Mouse (Mus musculus) lung, embryonic 14.5 days (tissue): Measurements from ENCODE around the gene Nup214. TPM values are rescaled to one million over a fixed set of nuclear protein-coding genes. Genes with fewer than 3 reads are reported as not detected.
"Not testable (repeated sequence)": the region's sequence is repeated elsewhere in the genome, so short reads cannot be mapped to it uniquely, and the experiment has no call there.

ENCODE experiments used
- ATAC-seq: fragments of 200-750 bp; cut with Nextera tagmentation; 2 replicates; pipeline ENCODE4 v1.8.0; 2017; ENCODE audit warnings: mild to moderate bottlenecking, moderate TSS enrichment, moderate library complexity; ENCODE audit not compliant: insufficient read depth
- DNase-seq: peaks from one replicate; pipeline ENCODE4 v3.0.0-alpha.2; 2015
- H3K27ac ChIP-seq: fragments of 300-500 bp; sonication (generic); 2 replicates; pipeline ENCODE4 v1.5.1; 2014; ENCODE audit warnings: low read depth, mild to moderate bottlenecking, moderate library complexity
- H3K27me3 ChIP-seq: fragments of 300-500 bp; sonication (generic); 2 replicates; pipeline ENCODE4 v1.6.1; 2014; ENCODE audit warnings: low read length, control low read depth; ENCODE audit not compliant: insufficient read depth
- H3K36me3 ChIP-seq: fragments of 300-500 bp; sonication (generic); 2 replicates; pipeline ENCODE4 v1.6.1; 2014; ENCODE audit warnings: control low read depth; ENCODE audit not compliant: insufficient read depth
- H3K4me1 ChIP-seq: fragments of 300-500 bp; sonication (generic); 2 replicates; pipeline ENCODE4 v1.6.1; 2014; ENCODE audit warnings: antibody characterized with exemption, control low read depth; ENCODE audit not compliant: insufficient read depth
- H3K4me2 ChIP-seq: fragments of 300-500 bp; sonication (generic); 2 replicates; pipeline ENCODE4 v1.6.1; 2014; ENCODE audit warnings: mild to moderate bottlenecking
- H3K4me3 ChIP-seq: fragments of 300-500 bp; sonication (generic); 2 replicates; pipeline ENCODE4 v1.5.1; 2014; ENCODE audit warnings: low read depth, low read length
- H3K9ac ChIP-seq: fragments of 300-500 bp; sonication (generic); 2 replicates; pipeline ENCODE4 v1.6.1; 2014
- H3K9me3 ChIP-seq: fragments of 300-500 bp; sonication (generic); 2 replicates; pipeline ENCODE4 v1.6.1; 2016; ENCODE audit warnings: low read depth, low read length, control low read depth
- CTCF ChIP-seq: IDR thresholded peaks from 2 replicates; pipeline ENCODE4 v1.5.1; 2016; ENCODE audit warnings: antibody characterized with exemption, low read depth
- WGBS: fragments of 180-500 bp; shearing (Covaris S2); extraction: QIAGEN DNeasy Blood & Tissue Kit; methylation state at CpG from one replicate; pipeline ENCODE4 v1.1.7; 2014; 5-methylcytosine and 5-hydroxymethylcytosine counted together
- polyA plus RNA-seq: library from polyadenylated mRNA; unstranded; fragments of >200 nt; fragmentation: Nextera tagmentation; extraction: Ambion mirVana; gene quantifications from 2 replicates; pipeline ENCODE4 v1.2.1, GENCODE M21; 2014

The Nup214 gene
- polyA plus RNA-seq, 1 experiment from 2014 or later: 82.4 TPM

- H3K4me2 ChIP-seq: no peak overlapping the region
- no peaks in the 10 kb centered on the region for H3K27me3 ChIP-seq
- H3K9ac ChIP-seq: no peak overlapping the region
- TF ChIP-seq CTCF: no peak
- WGBS: 82% methylated on average over 8 of the region's 8 CpGs
- ATAC-seq (no peak), DNase-seq (no peak)
- no peaks in the 10 kb centered on the region for H3K4me1 ChIP-seq
- no peak overlapping the region for H3K4me3 ChIP-seq
- peaks cover 84% of the 10 kb centered on the region for H3K36me3 ChIP-seq
- H3K9me3 ChIP-seq: no peaks in the 10 kb centered on the region
- H3K27ac ChIP-seq: no peak overlapping the region
Observed at GRCm38 (mm10) chr2:32038661-32039081, 64.4 kb downstream of the Nup214 start.

- H3K36me3 ChIP-seq: peaks cover 75% of the 10 kb centered on the region
- not testable (repeated sequence) for H3K9me3 ChIP-seq, H3K4me3 ChIP-seq, ATAC-seq, H3K27ac ChIP-seq, H3K4me2 ChIP-seq, H3K4me1 ChIP-seq, H3K27me3 ChIP-seq, H3K9ac ChIP-seq, DNase-seq
- whole genome bisulfite sequencing: 85% methylated on average over 9 of the region's 9 CpGs
Observed at GRCm38 (mm10) chr2:32040646-32041045, 66.4 kb downstream of the Nup214 start.

GRCm38 (mm10) chr2:32041087-32041486 lies 66.9 kb downstream of the Nup214 start:
- Histone ChIP-seq H3K27me3 (no peaks in the 10 kb centered on the region), H3K27ac (no peak overlapping the region), H3K4me3 (no peak overlapping the region), H3K9me3 (no peaks in the 10 kb centered on the region), H3K36me3 (peaks cover 79% of the 10 kb centered on the region), H3K9ac (no peak overlapping the region), H3K4me2 (no peak overlapping the region), H3K4me1 (no peaks in the 10 kb centered on the region)
- ATAC-seq: no peak
- TF ChIP-seq CTCF: no peak
- no peak for DNase-seq
- 86% methylated on average over 2 of the region's 2 CpGs for WGBS

DNA sequence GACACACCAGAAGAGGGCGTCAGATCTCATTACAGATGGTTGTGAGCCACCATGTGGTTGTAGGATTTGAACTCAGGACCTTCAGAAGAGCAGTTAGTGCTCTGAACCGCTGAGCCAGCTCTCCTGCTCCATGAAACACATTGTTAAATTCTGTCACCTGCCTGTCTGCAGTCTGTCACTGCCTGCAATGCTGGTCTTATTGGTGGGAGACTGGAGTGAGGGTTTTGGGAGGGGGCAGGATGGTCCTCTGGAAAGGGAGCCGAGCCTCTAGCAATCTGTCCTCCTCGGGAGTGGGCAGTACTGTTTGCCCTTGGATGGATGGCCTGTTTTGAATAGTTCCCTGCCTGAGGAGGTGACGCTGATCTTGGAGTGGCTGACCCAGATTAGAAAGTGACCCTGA lies 69.6 kb downstream of the Nup214 start:
- no peak overlapping the region for H3K4me3 ChIP-seq
- DNase-seq (no peak), ATAC-seq (no peak)
- no peak for TF ChIP-seq CTCF
- no peak overlapping the region for H3K9ac ChIP-seq
- H3K27me3 ChIP-seq: no peaks in the 10 kb centered on the region
- H3K9me3 ChIP-seq: no peaks in the 10 kb centered on the region
- H3K27ac ChIP-seq: no peak overlapping the region
- H3K4me2 ChIP-seq: no peak overlapping the region
- 58% methylated on average over 5 of the region's 5 CpGs for WGBS
- H3K4me1 ChIP-seq: no peaks in the 10 kb centered on the region
- peaks cover 80% of the 10 kb centered on the region for H3K36me3 ChIP-seq

- no peak for ATAC-seq
Observed at GRCm38 (mm10) chr2:32045375-32045774, 71.1 kb downstream of the Nup214 start.

GRCm38 (mm10) chr2:32046009-32046408 lies 71.8 kb downstream of the Nup214 start:
- no peak for ATAC-seq
- H3K4me2 ChIP-seq: no peak overlapping the region
- WGBS: 76% methylated on average over 10 of the region's 10 CpGs

More at GRCm38 (mm10) chr2:32045375-32045774, 71.1 kb downstream of the Nup214 start:
- Histone ChIP-seq H3K4me1 (no peaks in the 10 kb centered on the region), H3K9me3 (no peaks in the 10 kb centered on the region), H3K36me3 (peaks cover 77% of the 10 kb centered on the region), H3K27ac (no peak overlapping the region), H3K4me3 (no peak overlapping the region), H3K4me2 (no peak overlapping the region), H3K27me3 (no peaks in the 10 kb centered on the region), H3K9ac (no peak overlapping the region)
- WGBS: 82% methylated on average over 6 of the region's 6 CpGs
- no peak for DNase-seq
- TF ChIP-seq CTCF: no peak

DNA sequence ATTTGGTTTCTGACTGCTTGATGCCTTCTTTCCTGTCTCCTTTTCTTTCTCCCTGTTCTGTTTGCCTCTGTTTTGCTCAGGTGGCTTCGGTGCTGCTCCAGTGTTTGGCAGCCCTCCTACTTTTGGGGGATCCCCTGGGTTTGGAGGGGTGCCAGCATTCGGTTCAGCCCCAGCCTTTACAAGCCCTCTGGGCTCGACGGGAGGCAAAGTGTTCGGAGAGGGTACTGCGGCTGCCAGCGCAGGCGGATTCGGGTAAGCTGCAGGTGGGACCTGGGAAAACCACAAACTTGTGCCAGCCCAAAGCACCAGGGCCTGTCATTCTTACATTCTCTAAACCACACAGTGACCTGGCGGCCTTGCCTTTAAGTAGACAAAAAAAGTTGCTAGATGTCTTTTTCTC lies 73.1 kb downstream of the Nup214 start:
- WGBS: 89% methylated on average over 10 of the region's 10 CpGs
- Histone ChIP-seq H3K27ac (no peak overlapping the region), H3K9me3 (no peaks in the 10 kb centered on the region), H3K9ac (no peak overlapping the region), H3K27me3 (no peaks in the 10 kb centered on the region), H3K4me1 (no peaks in the 10 kb centered on the region), H3K4me2 (no peak overlapping the region), H3K36me3 (peaks cover 77% of the 10 kb centered on the region), H3K4me3 (no peak overlapping the region)
- DNase-seq (no peak), ATAC-seq (no peak)
- TF ChIP-seq CTCF: no peak

More at GRCm38 (mm10) chr2:32046009-32046408, 71.8 kb downstream of the Nup214 start:
- no peak overlapping the region for H3K4me3 ChIP-seq
- no peaks in the 10 kb centered on the region for H3K4me1 ChIP-seq
- no peak for DNase-seq
- peaks cover 77% of the 10 kb centered on the region for H3K36me3 ChIP-seq
- H3K9me3 ChIP-seq: no peaks in the 10 kb centered on the region
- no peaks in the 10 kb centered on the region for H3K27me3 ChIP-seq
- no peak for TF ChIP-seq CTCF
- H3K9ac ChIP-seq: no peak overlapping the region
- no peak overlapping the region for H3K27ac ChIP-seq

DNA sequence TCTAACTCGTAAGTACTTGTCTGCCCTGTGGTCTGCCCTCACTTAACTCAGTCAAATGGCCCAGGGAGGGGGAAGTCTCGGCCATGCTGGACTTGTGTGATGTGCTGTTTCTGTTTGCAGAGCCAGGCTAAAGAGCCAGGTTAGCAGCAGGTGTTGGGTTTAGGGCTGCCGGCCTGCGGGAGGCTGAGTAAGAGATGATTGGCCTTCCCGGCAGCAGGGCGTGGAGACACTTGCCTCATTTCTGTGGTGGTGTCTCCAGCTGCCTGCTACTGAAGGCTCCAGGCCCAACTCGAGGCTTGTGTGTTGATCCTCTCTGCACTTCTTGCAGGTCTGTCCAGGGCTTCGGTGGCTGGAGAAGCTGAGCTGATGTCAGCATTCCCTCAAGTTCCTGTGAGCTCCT lies 77.6 kb downstream of the Nup214 start:
- TF ChIP-seq CTCF: no peak
- ATAC-seq (no peak), DNase-seq (no peak)
- no peaks in the 10 kb centered on the region for H3K9me3 ChIP-seq
- WGBS: 79% methylated on average over 8 of the region's 8 CpGs
- no peak overlapping the region for H3K4me3 ChIP-seq
- H3K4me2 ChIP-seq: no peak overlapping the region
- H3K27me3 ChIP-seq: no peaks in the 10 kb centered on the region
- peaks cover 60% of the 10 kb centered on the region for H3K36me3 ChIP-seq
- H3K4me1 ChIP-seq: no peaks in the 10 kb centered on the region
- H3K27ac ChIP-seq: no peak overlapping the region
- no peak overlapping the region for H3K9ac ChIP-seq
